Mouse (Mus musculus) cerebellum, adult 11 months (tissue): ENCODE results near the gene Dmxl2.
A peak's percentile ranks its signal among the peaks of the same experiment; 100 is the strongest.

Experiments
- DNase-seq: peaks from one replicate; pipeline ENCODE4 v3.0.0; 2022

Dmxl2 gene

DNA sequence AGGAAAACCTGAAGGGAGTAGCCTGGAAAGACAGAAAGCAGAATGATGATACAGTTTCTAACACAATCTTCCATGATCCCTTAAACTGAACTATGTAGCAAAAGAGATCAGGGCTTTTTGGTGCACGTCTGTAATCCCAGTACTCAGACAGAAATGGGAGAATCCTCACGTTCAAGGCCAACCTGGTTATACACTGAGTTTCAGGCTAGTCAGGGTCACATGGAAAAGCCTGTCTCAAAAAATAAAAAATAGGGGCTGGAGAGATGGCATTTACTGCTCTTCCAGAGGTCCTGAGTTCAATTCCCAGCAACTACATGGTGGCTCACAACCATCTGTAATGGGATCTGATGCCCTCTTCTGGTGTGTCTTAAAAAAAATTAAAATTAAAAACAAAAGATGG lies 11.0 kb downstream of the Dmxl2 start:
- DNase-seq: no peak

DNA sequence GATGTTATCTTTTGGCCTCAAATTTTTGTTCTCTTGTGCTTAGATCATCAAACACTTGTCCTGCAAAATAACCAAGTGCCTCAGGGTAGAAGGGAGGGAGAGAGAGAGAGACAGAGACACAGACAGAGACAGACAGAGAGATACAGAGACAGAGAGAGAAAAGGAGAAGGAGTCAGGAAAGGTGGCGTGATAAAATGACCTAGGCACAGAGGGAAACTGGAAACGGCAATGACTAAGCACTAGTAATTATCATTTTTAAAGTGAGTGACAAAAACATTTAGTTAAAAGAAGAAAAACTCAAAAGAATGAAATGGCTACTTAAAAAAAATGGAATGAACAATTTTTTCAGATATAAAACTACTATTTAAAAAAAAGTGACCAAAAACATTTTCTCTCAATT lies 11.8 kb downstream of the Dmxl2 start:
- DNase-seq: no peak

DNA sequence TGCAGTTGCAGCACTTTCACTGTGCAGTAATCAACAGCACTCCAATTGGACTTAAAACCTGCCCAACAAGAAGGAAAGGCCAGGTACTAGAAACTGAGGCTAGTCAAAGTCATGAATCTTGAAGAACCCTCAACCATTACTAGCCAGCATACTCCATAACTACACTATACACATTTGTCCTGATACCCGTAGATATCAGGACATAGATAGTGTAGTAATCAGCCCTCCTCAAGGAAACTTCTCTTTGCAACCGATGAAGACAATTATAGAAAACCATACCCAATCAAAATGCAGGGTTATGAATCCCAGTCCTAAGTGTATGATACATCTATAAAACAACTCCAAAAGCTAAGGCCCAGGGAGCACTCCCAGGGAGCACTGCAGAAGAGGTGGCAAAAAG lies 16.5 kb downstream of the Dmxl2 start:
- DNase-seq: no peak

DNA sequence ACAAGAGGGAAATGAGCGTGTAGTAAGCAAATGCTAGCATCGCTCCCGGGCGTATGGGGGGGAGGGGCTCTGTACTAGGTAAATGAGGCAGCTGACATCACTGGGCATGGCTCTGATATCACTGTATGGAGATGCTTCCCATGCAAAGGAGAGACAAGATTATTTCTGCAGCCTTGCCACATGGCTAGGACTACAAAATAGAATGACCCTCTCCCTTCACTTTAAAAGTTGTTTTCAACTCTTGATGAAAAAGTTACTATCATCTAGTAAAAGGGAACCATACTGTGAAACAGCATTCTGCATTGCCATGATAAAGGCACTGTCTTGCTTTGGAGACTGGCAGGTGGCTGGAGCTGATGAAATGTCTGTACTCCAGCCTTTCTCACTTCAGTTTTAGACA lies 18.2 kb downstream of the Dmxl2 start:
- no peak for DNase-seq

DNA sequence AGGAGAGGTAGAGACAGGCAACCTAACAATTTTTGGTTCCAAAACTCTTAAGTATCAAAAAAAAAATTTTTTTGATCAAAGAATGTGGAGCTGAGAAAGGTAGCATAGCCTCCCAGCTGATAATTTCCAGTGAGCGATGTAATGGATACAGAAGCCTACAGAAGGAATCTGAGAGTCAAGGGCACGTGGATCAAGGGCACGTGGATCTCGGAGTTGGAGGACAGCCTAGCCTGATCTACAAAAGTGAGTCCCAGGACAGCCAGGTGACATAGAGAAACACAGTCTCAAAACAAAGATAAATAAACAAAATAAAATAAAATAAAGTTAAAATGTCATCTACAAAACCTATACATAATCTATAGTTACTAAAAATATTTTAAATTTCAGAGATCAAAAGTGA lies 18.7 kb downstream of the Dmxl2 start:
- DNase-seq: no peak

DNA sequence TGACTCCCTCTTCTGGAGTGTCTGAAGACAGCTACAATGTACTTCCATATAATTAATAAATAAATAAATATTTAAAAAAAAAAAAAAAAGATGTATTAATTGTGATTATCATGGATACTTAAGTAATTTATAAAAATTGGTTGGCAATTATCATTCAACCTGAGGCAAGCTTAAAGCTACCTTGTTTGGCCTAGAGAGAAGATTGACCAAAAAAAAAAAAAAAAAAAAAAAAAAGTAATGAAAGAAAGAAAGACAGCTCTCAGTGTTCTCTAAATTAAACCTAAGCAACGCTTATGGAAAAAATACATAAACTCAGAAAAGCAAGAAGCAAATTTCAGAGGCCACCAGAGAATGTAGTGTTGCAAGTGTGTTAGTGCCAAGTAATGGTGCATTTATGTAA lies 22.4 kb downstream of the Dmxl2 start:
- no peak for DNase-seq

DNA sequence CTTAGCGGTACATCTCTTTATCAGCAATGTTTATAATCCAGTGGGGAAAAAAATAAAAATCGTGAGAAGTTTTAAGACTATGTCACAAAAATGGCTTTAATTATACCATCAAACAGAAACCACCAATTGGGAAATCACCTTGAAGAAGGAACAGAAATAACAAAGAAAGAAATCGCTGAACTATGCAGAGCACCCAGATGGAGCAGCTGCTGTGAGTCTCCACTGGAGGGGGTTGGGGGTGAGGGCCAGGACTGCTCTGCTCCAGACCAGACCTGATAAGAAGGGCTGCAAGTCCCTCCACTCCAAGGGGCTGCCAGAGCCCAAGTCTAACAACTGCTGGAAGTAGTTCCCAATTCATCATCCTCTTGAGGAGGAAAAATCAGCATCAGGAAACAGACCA lies 23.3 kb downstream of the Dmxl2 start:
- no peak for DNase-seq

DNA sequence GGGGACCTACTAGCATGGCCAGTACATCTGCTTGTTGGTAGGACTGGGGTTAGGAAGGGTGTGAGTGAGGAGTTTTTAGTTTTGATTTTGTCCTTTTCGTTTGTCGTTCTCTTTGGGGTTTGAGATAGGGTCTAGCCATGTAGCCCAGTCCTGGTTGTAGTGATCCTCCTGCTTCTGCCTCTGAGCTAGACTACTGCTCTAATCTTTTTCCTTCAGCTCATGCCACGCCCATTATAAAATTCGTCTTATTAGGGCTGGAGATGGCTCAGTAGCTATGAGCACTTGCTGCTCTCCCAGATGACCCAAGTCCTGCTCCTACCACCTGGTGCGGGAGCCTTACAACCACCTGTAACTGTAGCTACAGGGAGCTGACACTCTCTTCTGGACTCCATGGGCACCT lies 26.9 kb downstream of the Dmxl2 start:
- no peak for DNase-seq

DNA sequence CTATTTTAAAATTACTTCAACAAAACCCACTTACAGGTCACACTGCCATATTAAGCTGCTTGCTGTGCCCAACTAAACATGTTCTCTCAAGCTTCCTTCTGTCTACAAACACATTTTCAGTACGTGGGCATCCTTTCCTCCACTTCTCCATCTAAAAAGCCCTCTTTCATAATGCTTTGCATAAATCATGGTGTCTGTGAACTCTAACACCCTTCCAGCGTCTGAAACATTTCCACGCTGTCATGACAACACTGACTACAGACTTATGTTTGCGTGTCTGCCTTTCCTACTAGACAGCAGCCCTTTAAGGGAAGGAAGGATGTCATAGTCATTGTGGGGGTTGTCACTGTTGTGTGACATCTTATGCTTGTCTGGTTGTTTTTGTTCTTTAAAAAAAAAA lies 27.4 kb downstream of the Dmxl2 start:
- DNase-seq: no peak

DNA sequence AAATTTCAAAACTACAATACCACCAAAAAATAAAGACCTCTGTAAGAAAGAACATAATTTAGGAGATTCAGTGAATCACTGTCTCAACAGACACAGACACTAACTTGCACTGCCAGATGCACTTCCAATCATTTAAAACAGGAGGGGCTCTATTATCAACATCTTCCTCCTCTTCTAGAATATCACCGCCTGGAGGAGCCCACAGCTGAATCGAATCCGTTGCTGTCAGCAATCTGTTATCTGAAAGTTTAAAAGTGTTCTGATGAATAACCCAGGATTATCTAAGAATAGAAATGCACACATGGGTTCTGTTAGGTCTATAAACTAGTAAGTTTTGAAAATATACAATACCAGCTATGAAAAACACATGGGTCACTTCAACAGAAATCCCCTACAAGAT lies 28.6 kb downstream of the Dmxl2 start:
- no peak for DNase-seq

DNA sequence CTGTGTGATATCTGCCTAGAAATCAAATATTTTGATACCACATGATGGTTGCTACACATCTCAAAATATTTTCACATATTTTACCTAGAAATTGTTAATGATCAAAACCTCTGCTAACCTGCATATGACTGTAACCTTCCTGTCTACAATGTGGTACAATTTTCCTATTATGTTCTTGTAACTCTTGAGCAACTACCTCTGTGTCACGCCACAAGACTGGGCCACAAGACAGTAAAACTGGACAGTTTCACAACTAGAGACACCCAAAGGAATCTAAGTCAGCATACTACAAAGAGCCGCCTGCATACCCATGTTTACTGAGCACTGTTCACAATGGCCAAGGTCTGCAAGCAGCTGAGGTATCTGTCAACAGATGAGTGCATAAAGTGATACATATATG lies 32.1 kb downstream of the Dmxl2 start:
- no peak for DNase-seq

DNA sequence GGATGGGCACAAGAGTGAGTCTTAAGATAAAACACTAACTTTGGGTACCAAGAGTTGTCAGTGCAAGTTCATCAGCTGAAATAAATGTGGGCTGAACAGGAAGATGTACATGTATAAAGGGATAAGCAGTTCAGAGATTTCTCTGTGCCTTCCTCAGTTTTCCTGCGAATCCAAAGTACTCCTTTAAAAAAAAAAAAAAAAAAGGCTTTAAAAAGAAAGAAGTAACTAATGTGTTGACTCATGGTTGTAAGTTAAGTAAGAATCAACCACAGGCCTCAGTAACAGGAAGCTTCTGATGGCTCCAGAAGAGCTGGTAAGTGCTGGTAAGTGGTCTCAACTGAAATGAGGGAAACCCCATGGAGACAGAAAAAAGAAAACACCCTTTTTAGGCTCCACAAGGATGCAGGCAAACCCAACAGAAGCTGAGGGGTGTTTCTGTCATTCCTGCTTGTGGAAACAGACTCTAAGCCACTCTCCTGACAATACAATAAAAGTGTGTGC lies 33.9 kb downstream of the Dmxl2 start:
- DNase-seq: no peak

DNA sequence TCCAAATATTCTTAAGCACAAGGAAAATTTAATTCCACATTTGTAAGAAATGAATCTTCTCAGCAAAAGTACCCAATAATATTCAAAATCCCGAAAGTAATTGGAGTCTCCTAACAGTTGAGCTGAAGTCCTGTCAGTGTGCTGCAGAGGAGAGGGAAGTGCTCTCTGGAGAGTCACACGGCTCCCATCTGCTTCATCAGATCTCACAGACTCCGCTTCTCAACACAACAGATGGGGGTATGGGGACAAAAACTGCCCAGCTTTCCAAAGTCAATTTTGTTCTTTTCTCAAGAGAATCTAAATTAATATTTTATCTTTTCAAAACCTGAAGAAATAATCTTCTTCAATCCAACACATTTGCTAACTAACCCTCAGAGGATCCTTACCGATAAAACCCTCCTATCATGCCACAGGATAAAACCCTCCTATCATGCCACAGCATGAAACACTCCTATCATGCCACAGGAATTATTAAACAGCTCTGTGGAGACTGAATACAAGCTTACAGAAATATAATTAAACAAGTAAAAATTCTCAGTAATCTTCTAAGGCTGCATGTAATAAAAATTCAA lies 37.9 kb downstream of the Dmxl2 start:
- DNase-seq: no peak

DNA sequence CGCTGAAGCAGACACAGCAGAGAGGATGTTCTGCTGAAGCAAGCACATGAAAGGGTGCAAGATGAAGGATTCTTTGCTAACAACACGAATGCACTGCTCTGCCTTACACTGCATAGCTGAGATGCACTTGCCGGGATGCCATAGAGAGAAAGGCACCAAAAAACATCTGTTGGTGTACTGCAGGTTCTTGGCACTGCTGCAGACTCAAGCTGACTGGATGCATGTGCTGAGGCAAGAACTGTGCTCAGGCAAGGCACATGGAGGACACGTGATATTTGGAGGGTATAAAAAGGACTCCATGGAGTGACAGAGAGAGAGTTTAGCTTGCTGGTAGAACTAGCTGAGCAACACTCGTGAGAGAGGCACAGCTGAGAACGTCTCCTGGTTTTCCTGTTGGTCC lies 62.4 kb downstream of the Dmxl2 start:
- DNase-seq: no peak

DNA sequence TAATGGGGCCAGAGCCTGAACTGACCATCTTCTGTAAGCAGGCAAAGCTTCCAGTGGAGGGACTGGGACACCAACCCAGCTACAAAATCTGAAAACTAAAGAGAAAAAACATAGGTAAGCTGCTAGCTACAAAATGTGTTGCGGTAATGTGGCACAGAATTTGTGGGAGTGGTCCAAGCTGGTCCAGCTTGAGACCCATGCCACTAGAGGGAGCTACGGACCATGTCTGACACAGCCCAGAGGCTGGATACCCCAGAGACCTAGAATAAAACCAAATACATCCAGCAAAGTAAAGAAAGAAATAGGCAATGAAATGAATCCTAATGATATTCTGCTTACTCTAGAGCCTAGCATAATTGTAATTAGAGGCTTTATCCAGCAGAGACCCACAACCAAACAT lies 63.2 kb downstream of the Dmxl2 start:
- peak; percentile 14 for DNase-seq

DNA sequence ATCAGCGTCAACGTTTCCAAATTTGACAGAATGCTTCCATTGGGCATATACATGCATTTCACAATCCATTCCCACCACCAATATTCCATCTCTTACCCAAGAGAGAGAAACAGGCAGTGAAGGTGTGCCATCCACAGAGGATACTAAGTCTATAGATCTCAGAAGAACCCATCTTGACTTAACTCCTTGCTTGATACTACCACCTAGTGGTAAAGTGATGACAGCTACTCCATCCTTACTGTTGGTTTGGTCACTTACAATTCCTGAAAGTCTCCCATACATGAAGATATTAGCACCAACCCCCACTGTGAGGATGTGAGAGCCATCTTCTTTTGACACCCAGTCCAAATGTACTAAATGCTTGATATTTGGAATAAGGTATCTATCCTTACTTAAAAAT lies 85.2 kb downstream of the Dmxl2 start:
- DNase-seq: no peak

DNA sequence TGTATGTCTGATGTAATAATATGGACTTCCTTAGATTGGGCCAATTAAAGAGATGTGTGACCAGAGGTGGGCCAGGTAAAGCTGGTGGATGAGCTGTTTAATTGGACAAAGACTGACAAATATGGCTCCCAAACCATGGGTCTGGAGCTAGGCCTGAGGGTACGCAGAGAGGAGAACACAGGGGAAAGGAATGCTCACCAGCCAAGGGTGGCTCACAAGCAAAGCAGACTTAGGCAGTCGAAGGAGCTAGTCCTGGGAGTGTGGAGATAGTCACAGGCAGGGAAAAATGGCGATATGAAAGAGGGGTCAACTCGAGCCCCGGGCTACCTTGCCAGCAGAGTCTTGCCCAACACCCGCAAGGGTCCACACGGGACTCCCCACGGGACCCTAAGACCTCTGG lies 144.7 kb downstream of the Dmxl2 start:
- no peak for DNase-seq

DNA sequence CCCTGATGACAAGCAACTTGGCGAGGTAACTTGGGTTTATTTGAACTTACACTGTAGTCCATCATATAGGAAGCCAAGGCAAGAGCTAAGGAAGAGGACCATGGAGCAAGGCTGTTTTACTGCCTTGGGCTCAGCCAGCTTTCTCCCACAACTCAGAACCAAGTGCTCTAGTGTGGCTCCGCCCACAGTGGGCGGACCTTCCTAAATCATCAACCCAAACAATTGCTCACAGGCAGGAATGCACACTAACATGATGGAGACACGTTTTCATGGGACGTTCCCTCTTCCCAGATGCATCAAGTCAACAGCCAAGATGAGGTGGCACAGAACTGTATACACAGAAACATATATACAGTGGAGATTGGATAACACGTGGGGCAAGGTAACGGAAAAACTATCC lies 159.4 kb downstream of the Dmxl2 start:
- DNase-seq: no peak

DNA sequence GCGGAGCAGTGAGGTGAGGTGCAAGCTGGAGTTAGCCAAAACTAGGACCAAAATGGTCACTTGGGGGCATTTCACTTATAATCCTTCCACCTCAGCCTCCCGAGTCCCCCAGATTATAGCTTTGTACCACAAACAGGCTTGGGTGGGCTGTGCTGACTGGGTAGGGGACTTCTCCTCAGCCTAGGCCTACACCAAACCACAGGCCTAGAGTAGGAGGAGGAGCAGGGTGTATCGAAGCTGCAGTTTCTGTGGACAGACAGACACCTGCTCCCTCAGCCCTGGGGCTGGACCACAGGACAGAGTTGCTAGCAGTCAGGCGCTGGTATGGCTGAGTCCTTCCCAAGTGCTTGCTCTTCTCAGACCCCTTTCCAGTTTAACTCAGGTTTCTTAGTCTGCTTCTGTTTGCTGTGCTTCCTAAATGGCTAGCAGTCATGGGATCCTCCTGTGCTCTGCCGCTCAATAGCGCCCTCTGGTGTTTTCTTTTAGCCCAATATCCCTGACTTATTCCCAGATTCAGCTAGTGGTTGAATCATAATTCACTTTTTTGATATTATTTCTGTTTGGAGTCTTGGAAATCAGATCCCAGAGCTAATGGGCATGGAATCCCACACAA lies 164.8 kb downstream of the Dmxl2 start:
- peak; percentile 32 for DNase-seq

DNA sequence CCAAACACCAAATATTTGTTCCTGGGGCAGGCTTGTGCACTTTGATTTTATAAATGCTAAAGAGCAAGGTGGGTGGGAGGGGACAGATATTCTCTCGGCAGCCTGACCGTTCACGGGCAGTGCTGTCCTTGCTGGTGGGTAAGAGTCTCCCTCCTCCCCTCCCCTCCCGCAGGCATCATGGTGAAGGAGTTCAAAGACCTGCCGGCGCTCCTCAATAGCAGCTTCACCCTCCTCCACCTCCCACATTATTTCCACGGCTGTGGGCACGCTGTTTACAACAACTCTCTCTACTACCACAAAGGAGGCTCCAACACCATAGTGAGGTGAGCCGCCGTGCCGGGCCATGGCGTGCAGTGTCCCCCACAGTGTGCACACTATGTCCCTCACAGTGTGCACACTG lies 165.8 kb downstream of the Dmxl2 start:
- DNase-seq: no peak

DNA sequence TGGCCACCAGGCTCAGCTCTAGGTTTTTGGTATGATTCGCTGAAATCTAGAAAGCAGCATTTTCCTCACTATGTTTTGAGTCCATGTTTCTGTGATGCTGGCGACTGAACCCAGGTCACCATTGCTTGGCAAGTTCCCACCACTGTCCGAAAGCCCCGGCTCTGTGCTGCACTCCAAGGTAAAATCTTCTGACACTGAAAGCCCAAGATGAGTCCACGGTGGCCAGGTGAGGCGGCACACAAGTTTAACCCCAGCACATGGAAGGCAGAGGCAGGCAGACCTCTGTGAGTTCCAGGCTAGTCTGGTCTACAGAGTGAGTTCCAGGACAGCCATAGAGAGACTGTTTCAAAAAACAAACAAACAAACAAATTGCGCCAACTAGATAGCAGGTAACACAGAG lies 172.2 kb downstream of the Dmxl2 start:
- no peak for DNase-seq

DNA sequence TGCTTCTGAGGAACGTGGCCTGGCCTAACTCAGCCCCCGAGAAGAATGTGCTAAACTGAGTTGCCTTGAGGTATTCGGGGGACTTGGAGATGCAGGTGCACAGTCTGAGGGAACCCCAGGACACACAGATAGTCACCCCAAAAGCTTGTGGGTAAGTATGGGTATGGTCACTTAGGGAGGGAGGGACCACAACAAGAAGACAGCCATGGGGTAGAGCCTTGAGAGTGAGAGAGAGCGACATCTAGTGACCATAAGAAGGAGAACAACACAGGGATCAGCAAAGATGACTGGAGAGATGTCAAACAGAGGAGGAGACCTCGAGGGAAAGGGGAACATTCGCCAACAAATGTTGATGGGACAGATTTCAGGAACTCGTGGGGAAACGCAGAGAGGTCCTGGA lies 178.0 kb downstream of the Dmxl2 start:
- no peak for DNase-seq

DNA sequence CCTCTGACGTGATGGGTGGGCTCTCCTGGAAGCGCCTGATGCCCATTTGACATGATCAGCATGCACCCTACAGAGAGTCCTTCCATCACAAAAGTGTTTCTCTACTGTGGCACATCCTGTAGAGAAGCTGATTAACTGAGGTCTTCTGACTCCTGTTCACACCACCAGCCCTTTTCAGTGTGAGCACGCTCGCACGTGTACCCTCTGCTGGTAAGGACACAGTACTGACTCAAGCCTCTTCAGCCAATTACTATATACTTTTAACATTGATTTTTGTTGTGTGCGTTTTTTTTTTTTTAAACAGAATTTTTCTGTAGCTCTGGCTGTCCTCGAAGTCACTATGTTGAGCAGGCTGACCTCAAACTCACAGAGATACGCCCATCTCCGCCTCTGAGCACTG lies 185.1 kb downstream of the Dmxl2 start:
- no peak for DNase-seq
